Mouse (Mus musculus) megakaryocyte, adult 5-6 weeks (primary cell): Measurements from ENCODE around the gene Tmem205. TPM values are rescaled to one million over a fixed set of nuclear protein-coding genes. Genes with fewer than 3 reads are reported as not detected.

Experiments used
- ATAC-seq: 2 replicates; pipeline ENCODE4 v1.8.0; 2016; ENCODE audit warnings: mild to moderate bottlenecking, inconsistent platforms; ENCODE audit not compliant: poor library complexity, severe bottlenecking
- total RNA-seq, 2 experiments: library from RNA; stranded (forward) in 1 of 2; stranded (reverse) in 1 of 2; fragments of 153-499, 151-499 nt in 1 of 2; fragments of 221-1000, 200-1000 nt in 1 of 2; gene quantifications; 2 replicates each; pipeline versions ENCODE4 v1.2.3 to v1.2.4; 2015 to 2017

The Tmem205 gene
- total RNA-seq (2015) (40.9 and 48.2 TPM in 2 replicates), total RNA-seq (2017) (8.0 and 14.1 TPM in 2 replicates)

DNA sequence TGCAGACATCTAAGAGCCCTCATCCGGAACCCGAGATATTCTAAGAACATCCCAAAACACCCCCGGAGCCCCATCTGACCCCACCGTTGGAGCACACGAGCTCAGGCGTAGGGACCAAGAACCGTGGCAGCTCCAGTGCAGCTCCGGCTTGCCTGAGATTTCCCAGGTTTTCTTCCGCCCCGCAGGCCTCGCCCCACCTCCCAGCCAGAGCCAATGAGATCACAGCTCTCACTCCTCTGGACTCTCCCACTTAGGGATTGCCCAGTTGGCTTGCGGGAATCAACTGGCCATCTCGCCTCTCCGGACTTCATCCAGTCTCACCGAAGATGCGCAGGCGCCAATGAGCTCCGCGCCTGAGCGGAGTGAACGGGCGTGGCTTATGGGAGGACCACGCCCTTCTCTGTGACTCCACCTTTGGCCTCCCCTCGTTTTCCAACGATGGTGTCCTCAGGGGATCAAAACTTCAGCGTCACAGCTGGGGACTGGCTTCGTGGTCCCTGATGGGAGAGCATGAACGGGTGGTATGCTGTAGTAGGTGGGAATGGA lies at the start of gene Tmem205, which contains the start of gene Ccdc159:
Gene Tmem205 (minus strand): TSS at position 349 of the 546 bp plus-strand sequence.
Gene Ccdc159 (plus strand): TSS at position 264 of the 546 bp plus-strand sequence.
- peak; percentile 75 for ATAC-seq

DNA sequence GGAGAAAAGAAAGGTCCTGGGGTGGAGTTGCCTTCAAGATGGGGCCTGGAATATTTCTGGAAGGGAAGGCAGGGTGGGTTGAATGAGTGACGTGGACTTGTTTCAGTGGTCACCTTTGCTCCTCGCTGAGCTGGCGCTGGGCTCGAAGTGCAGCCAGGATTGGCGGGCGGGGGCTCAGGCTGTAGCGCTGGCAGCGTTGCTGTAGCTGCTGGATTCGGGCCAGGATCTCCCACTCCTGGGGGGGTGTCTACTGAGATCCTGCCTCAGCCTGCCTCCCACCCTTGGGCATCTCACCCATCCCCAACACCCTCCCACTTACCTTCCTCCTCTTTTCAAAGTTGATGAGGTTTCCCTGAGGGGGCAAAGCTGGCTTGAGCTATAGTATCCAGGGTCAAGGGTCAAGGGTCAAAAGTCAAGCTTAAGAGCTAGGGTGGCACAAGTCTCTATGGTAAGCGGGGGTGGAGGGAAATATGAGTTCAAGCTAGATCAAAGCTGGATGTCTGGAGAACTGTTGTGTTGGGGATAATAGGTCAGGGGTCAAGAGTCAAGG lies 49.3 kb upstream of the Tmem205 start:
- ATAC-seq: no peak

DNA sequence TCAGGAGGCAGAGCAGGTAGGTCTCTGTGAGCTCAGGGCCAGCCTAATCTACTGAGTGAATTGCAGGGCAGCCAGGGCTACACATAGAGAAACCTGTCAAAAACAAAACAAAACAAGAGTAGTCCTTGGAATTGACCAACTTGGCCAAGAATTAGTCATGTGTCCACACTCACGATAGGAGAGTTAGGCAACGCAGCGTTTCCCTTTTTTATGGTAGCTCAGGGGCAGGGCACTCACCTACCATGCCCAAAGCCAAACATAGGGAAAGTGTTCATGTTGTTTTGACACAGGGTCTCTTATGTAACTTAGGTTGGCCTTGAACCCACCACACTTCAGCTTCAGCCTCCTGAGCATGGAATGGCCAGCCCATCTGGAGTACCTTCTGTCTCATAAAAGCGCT lies 41.9 kb upstream of the Tmem205 start:
- peak; percentile 69 for ATAC-seq

DNA sequence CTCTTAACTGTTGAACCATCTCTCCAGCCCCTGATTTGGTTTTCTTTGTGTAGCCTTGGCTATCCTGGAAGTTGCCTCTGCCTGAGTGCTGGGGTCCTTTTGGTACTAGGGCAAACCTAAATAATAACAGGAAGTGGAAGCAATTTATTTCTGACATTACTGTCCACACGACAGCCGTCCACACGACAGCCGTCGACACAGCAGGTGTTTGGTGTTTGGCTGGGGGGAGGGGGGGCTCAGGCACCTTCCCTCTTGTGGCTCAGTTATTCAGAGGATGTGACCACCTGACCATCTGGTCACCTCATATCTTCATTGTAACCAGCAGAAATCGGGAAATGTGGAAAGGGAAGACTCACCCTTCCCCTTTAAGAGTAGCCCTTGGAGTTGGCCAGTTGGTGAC lies 41.5 kb upstream of the Tmem205 start:
- no peak for ATAC-seq

DNA sequence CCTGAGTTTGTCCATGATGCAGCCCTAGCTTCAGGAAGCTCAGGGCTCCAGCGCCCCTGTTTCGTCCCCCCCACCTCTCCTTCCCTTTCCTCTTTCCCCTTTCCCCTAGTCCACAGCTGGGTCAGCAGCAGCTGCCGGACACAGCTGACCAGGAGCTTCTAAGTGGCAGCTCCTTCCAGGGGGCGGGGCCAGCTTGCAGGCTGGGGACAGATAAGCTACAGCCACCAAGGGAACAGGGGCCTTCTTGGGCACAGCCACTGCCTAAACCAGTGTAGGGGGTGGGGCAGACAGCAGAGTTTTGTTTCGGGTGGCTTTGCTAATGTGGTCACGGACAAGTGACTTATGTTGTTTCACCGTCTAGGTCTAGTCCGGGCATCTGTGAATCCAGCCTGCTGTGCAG lies 36.1 kb upstream of the Tmem205 start, which contains the start of gene Epor:
Gene Epor (minus strand): TSS at position 90 of the 400 bp plus-strand sequence.
- ATAC-seq: 0 out of 2 replicates have a peak, but pooled peaks have one; percentile 31

DNA sequence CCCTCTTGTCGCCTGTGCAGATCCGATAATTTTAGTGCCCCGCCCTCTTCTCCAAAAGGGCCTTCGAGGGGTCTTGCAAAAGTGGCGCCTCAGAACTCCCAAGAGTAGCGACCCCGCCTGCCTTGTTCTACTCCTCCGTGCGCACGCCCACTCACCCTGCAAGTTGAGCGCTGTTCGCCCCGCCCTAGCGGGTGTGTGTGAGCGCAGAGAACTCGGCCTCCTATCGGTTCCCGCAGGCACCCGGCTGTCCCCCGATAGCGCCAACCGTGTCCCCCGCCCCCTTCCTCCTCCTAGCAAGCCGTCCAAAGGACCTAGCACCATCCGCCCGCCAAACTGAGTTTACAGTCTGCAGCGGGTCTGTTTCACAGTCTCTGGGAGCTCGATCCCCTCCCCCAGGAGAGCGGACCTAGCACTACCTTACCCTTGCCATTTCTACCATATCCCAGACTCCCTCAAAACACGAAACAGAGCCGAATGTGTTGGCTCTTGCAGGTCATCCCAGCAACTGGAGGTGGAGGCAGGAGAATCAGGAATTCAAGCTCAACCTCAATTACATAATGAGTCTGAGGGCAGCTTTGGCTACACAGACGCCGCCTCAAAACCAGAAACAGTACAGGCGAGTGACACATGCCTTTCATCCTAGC lies 35.2 kb upstream of the Tmem205 start:
- ATAC-seq: peak; percentile 83

DNA sequence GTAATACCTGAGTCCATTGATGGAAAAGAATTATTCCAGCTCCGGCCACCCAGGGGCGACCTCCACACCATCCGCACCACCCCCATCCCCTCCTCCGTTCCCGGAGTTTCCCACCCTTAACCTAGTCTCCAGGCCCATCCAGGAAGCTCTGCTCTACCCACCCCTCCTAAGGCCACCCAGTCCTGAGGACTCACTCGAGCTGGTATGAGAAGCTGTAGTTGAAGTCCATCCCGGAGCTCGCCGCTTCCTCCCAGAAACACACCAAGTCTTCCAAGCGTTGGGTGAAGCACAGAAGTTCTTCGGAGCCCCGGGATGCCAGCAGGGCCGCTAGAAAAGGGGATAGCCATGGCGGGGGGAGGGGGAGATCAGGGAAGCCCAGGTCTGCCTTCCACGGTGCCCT lies 34.7 kb upstream of the Tmem205 start:
- no peak for ATAC-seq

DNA sequence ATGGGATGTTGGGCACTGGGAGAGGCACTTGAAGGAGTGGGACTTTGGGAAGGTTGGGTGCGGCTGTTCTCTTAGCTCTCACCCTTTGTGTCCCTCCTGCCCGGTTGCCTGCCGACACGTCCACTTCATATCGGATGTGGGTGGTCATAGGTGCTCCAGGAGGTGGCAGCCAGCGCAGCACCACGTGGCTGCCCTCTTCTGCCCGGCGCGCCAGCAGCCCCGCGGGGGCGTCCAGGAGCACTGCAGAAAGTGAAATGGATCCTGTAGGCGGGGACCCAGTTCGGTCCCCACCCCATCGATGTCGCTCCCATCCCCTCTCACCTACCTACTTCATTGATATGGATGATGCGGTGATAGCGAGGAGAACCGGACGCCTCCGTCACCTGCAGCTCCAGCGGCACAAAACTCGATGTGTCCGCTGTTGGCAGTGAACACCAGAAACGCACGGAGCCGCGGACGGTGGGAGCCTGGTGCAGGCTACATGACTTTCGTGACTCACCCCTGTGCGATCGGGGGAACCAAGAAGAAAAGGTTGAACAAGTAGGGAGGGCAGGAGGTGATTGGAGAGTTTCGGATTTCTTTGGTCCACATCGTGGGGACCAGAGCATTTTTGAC lies 34.1 kb upstream of the Tmem205 start:
- no peak for ATAC-seq

DNA sequence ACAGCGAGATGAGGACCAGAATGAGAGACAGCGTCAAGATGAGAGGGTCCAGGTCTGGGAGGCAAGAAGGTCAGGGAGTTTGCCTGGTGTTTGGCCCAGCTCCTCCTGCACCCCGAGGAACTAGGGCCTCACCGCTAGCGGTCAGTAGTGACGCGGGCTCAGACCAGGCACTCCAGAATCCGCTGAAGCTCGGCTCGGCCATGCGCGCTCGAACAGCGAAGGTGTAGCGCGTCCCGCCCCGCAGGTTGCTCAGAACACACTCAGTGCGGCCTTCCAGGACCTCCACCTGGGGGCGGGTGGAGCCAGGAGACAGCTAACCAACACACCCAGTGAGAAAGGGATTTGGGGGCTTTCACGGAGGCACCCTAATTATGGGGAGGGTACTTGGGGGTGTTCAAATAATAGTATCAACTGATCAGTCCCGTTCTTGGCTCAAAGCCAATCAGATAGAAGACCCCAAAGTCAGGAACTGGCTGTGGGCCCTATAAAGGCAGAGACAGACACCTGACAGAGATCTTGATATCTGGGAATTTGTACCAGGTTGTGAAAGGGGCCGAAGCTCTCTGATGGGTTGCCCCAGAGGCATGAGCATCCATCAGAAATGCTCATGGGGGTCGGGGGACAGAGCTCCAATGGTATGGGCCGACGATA lies 33.3 kb upstream of the Tmem205 start:
- ATAC-seq: no peak

DNA sequence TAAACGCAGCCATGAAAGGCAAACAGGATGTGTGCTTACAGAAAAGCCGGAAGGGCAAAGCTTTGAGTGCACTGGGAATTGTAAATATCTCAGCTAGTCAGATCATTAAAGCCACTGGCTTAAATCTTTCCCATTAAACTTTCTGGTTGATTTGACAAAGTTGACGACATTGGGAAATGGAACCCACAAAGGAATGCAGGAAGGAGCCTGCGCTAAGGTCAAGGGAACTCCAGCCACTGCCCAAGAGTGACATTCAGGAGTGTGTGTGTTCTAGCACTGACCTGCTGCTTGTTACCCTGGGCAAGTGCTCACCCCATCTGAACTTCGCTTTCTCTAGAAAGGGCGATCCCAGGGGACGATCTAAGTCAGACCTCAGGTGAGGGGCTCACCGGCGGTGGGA lies 32.8 kb upstream of the Tmem205 start:
- no peak for ATAC-seq

DNA sequence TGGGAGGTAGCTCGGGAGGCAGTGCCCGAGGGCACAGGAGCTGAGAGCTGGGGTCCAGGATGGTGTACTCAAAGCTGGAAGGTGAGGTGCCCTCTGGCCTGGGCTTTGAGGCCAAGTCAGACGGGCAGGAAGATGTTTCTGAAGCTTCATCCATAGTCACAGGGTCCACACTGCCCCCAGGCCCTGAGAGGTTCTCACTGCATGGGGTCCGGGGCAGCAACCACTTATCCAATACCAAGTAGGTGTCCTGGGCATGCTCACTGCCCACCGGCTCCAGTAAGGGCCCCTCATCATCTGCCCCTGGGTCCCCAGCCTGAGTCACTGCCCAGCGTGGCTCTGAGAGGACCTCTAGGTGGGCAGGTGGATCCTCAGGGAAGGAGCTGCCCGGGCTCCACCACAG lies 31.9 kb upstream of the Tmem205 start:
- no peak for ATAC-seq

DNA sequence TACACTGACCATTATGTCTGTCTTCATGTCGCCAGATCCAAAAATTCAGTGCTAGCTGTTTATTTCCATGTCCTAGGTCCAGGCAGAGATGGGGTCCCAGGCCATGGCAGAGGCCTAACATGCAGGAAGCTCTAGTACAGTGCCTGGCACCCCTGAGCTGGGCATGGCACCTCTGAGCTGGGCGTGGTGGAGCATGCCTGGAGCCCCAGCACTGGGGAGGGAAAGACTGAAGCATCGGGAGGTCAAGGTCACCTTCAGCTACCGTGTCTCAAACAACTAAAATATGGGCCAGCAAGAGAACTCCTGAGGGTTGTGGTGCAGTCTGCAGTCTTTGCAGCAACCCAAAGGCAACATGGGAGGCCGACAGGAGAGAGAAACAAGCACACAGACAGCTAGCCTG lies 31.0 kb upstream of the Tmem205 start:
- no peak for ATAC-seq

DNA sequence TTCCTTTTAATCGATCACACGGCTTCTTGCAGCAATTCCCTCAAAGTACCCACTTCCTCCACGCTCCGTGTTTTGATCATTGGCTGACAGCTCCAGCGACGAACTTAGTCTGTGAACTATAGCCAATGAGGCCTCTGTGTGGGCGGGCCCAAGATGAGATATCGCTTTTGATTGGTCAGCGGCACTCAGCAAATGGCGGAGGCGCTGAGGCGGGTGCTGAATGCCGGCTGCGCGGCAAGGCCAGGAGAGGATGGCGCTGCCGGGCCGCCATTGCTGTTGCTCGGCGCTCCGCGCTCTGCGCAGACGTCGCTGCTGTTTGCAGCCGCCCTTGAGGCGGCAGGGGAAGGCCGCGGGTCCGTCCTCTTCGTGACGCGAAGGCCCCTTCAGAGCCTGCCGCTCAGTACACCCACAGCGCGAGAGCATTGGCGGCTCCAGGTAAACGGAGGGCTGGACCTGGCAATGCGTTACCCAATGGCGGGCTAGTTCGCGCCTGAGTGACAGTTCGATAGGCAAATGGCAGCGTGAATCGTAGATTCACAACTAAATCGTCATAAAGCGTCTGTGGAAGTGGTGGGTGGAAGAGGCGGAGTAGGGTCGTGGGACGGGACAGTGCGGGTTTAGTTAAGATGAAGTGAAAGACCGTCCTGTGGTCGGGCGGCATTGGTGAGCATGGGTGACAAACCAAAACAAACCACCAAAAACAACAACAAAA lies 28.4 kb upstream of the Tmem205 start, which contains the start of gene Swsap1:
Gene Swsap1 (plus strand): TSS at position 186 of the 712 bp plus-strand sequence.
- peak; percentile 93 for ATAC-seq

DNA sequence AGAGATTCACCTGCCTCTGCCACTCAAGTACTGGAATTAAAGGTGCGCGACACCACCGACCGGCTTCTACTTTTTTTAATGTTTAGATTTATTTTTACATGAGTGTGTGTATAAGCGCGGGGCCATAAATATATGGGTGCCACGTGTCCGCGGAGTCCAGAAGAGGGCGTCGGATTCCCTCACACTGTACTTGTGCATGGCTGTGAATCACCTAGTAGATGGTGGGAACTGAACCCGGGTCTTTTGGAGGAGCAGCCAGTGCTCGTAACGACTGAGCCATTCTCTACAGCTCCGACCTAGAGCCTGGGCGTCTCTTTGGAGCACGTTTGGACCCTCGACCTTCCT lies 27.8 kb upstream of the Tmem205 start:
- ATAC-seq: peak; percentile 45

DNA sequence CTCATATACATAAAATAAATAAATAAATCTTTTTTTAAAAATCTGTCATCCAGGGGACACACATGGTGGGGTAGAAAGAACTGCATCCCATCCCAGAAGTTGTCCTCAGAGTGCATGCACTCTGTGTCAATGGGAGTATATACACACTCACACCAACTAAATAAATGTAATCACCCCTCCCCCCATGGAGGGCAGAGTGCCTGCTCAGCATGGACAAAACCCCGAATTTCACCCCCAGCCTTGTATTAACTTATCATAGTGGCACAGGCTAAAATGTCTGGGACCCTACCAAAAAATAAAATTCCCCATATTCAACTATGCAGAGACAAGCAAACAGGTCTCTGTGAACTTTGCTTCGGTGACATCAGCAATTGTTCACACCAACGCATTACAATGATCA lies 27.3 kb upstream of the Tmem205 start:
- no peak for ATAC-seq

DNA sequence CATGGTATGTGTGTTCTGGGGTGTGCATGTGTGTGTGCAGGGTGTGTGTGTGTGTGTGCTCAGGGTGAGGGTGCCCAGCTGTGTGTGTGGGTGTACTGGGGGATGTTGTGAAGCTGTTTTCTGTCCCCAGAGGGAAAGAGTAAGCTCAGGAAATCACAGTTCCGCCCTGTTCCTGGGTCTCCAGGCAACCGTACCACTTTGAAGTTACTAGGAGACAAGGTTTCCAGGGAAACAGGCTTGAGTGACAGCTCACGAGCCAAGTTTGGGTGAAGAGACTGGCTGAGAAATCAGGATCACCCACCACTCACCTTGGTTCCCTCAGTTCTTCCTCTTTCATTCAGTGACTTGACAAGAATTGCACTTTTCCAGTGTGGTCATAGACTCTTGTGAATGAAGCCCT lies 26.2 kb upstream of the Tmem205 start:
- ATAC-seq: no peak

DNA sequence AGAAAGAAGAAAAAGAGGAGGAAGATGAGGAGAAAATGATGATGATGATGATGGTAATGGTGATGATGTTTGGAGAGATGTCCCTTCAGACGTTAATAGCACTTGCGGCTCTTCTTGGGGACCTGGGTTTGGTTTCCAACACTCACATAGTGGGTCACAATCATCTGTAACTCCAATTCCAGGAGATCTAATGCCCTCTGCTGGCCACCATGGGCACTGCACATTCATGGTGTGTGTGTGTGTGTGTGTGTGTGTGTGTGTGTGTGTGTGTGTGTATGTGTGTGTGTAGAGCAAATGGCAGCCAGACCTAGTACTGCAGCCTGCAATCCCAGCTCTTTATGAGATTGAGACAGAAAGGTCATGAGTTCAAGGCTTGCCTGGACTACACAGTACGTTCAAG lies 24.6 kb upstream of the Tmem205 start:
- ATAC-seq: no peak

DNA sequence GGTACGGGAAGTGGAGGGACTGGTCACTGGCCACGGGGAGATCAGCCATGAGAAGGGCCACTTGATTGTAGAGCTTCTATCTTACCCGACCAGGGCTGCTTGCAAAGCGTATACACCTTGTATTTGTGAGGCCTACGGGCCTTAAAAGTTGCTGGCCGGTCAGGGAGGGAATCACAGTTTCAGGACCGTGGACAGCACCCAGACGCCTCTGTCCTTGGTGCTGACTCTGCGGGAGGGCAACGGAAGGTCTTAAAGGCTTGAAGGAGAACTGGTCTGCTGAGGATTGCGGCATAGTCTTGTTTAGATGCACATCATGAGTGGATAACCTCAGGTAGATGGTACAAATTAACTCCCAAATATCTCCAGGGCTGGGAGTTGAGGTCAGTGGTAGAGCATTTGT lies 23.0 kb upstream of the Tmem205 start:
- ATAC-seq: peak; percentile 73

DNA sequence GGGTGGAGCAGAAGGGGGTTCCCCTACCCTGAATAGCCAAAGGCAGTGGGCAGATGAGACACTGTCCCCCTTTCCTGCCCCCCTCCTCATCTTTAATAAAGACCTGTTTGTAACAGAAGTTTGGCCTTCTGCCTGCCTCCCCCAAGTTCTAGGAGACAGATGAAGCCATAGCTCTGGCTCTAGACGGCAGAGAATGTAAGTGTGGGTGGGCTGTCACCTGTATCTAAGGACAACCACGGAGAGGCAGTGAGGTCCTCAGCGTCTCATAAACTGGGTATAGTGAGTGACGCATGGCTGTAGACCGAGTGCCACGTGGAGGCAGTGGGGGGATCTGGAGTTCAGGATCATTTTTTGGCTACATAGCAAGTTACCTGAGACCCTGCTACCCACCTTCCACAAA lies 21.4 kb upstream of the Tmem205 start:
- no peak for ATAC-seq

DNA sequence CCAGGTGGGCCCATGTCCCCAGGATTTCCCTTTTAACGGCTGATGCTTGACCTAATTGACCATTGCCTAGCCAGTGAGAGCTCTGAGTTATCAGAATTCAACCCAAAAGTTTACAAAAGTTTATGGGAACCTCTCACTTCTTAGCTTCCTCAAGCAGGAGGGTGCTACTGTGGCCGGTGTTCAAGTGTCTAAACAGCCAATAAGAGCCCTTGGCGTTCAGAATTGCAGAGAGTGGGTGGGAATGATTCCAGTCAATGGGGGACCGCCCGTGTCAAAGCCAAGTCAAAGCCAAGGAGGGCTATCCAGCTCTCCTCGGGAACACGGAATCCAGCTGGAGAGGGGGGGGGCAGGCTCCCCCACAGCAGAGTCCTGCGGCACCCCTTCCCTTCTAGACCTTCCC lies 20.8 kb upstream of the Tmem205 start:
- ATAC-seq: no peak
